Mouse (Mus musculus) MEL (cell line): ENCODE data around the gene Strbp. TPM values are rescaled to one million over a fixed set of nuclear protein-coding genes. Genes with fewer than 3 reads are reported as not detected.

Experiments used
- CHD2 ChIP-seq: IDR thresholded peaks from 2 replicates; pipeline ENCODE4 v1.6.1; 2011; ENCODE audit warnings: low read length, improper control_type of control experiment
- CTCF ChIP-seq, 3 experiments: IDR thresholded peaks in 2 of 3; conservative IDR thresholded peaks in 1 of 3; 2 replicates each; pipeline ENCODE4 v1.5.1; 2011 to 2012; ENCODE audit warnings: low read length in 3 of 3, low read depth in 2 of 3, mild to moderate bottlenecking in 2 of 3, improper control_type of control experiment in 1 of 3, inconsistent platforms in 1 of 3, mixed read lengths in 1 of 3, moderate library complexity in 1 of 3; ENCODE audit not compliant: control insufficient read depth in 1 of 3, insufficient read depth in 1 of 3, poor library complexity in 1 of 3, severe bottlenecking in 1 of 3
- E2F4 ChIP-seq: IDR thresholded peaks from 2 replicates; pipeline ENCODE4 v1.6.1; 2011; ENCODE audit warnings: low read depth, low read length, improper control_type of control experiment, borderline replicate concordance
- ELF1 ChIP-seq: IDR thresholded peaks from 2 replicates; pipeline ENCODE4 v1.6.1; 2014; ENCODE audit warnings: low read depth, mild to moderate bottlenecking, inconsistent platforms, low read length, improper control_type of control experiment, moderate library complexity
- KAT2A ChIP-seq: conservative IDR thresholded peaks from 2 replicates; pipeline ENCODE4 v1.6.1; 2012; ENCODE audit warnings: low read depth, low read length, improper control_type of control experiment, inconsistent platforms
- MAX ChIP-seq: IDR thresholded peaks from 2 replicates; pipeline ENCODE4 v1.6.1; 2011; ENCODE audit warnings: low read length, improper control_type of control experiment
- POLR2AphosphoS2 ChIP-seq: IDR thresholded peaks from 2 replicates; pipeline ENCODE4 v1.6.1; 2011; ENCODE audit warnings: low read length, improper control_type of control experiment
- RAD21 ChIP-seq: IDR thresholded peaks from 2 replicates; pipeline ENCODE4 v1.6.1; 2011; ENCODE audit warnings: mild to moderate bottlenecking, low read depth, low read length, improper control_type of control experiment
- SIN3A ChIP-seq: IDR thresholded peaks from 2 replicates; pipeline ENCODE4 v1.6.1; 2012; ENCODE audit warnings: low read length, improper control_type of control experiment, inconsistent platforms
- TCF12 ChIP-seq: IDR thresholded peaks from 2 replicates; pipeline ENCODE4 v1.6.1; 2014; ENCODE audit warnings: low read depth, mild to moderate bottlenecking, inconsistent platforms, low read length, improper control_type of control experiment, moderate library complexity
- ZKSCAN1 ChIP-seq: IDR thresholded peaks from 2 replicates; pipeline ENCODE4 v1.6.1; 2012; ENCODE audit warnings: low read depth, mild to moderate bottlenecking, inconsistent platforms, low read length, improper control_type of control experiment, moderate library complexity
- polyA plus RNA-seq, 2 experiments: library from polyadenylated mRNA; stranded (reverse) in 1 of 2; unstranded in 1 of 2; fragments of >175 nt in 1 of 2; fragments of >200 nt in 1 of 2; gene quantifications; 2 replicates each; pipeline versions ENCODE4 v1.2.1 to v1.2.4; 2012; ENCODE audit warnings: low replicate concordance in 2 of 2, low read depth in 1 of 2; ENCODE audit not compliant: insufficient read length in 2 of 2, insufficient read depth in 1 of 2, missing spikeins in 1 of 2
- total RNA-seq: library from RNA; depleted of rRNA; stranded (reverse); fragments of 300-350 nt; gene quantifications from 2 replicates; pipeline ENCODE4 v1.2.3, GENCODE M21; 2012; rRNA removed

Strbp gene
- total and polyA plus RNA-seq, 3 experiments, result 30.6 to 123 (median 59.8) TPM

DNA sequence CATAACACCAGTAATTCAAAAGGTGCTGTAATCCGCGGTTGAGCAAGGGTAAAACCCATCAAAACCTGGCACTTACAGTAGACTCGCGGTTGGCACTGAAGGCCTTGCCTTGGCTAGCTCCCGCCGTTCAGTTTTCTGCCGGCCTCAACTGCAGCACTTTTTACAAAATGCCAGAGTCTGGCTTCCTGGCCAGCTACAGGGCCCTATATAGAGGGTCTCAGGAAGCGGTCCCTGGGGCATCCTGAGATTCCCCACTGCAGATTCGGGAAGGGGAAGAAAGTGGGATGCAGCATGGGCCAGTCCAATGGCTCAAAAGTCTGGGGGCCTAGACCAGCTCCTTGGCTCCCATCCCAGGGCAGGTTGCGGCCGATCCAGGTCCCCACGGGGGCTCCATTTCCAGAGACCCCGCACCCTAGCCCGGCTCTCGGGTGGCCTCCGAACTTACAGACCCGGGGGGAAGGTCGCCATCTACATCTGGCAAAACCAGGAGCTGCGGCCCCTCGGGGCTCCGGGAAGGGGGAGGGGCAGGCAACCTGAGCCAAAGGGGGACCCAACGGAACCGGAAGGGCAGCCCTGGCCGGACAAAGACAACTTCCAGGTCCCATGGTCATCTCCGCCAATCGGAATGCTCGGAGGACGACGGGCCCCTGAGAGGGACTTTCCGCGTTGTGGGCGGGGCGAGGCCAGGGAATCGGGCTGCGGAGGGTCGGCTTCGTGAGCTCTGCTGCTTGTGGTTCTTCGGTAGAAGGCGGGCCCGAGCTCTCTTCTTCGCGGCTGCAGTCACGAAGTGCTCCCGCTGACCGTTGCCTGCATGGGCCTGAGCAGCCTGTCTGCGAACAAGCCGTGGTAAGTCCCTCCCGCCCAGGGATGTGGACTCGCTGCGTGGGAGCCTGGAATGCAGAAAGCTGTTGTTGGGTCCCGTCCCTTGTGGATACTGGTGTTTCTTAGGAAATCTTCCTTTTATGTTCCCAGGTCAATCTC, 260.8 kb downstream of the Strbp start, which contains the start of the genes Zbtb26, Zbtb6 and Rabgap1 (continued):
- TF ChIP-seq TCF12, result peak; percentile 62; the same call in 1 of the 2 replicates
- 0 out of 2 replicates have a peak, but pooled peaks have one; percentile 51 for TF ChIP-seq MAX
- 0 out of 2 replicates have a peak, but pooled peaks have one; percentile 22 for TF ChIP-seq E2F4
- peak; percentile 90 for TF ChIP-seq ELF1
- no peak for TF ChIP-seq RAD21
- peak; percentile 85 for TF ChIP-seq CHD2
- no peak for TF ChIP-seq POLR2AphosphoS2
- no peak for TF ChIP-seq ZKSCAN1
- TF ChIP-seq SIN3A, result peak; percentile 91
- no peak for TF ChIP-seq CTCF (IDR thresholded peaks at IDR 0.05 in 2 of 3, conservative IDR thresholded peaks at IDR 0.05 in 1 of 3; ENCODE audit: control insufficient read depth in 1 of 3, insufficient read depth in 1 of 3, low read depth in 2 of 3, low read length in 3 of 3, poor library complexity in 1 of 3, severe bottlenecking in 1 of 3)
- peak; percentile 94 for TF ChIP-seq KAT2A

Other genes starting within 250 kb of the Strbp start
- gene Gpr21, start 187.5 kb downstream of the Strbp start, total RNA-seq, result 0.16 and 0.23 TPM in 2 replicates
- gene Gpr21, start 187.5 kb downstream of the Strbp start, polyA plus RNA-seq, result under 1 TPM in 1 of 2 experiments, not detected in 1; 0.01 TPM
- not detected in 2 replicates for gene Crb2, start 72.4 kb upstream of the Strbp start, total RNA-seq
- not detected for gene Crb2, start 72.4 kb upstream of the Strbp start, polyA plus RNA-seq